Mouse (Mus musculus): ENCODE measurements around the gene Zfp74.

DNA sequence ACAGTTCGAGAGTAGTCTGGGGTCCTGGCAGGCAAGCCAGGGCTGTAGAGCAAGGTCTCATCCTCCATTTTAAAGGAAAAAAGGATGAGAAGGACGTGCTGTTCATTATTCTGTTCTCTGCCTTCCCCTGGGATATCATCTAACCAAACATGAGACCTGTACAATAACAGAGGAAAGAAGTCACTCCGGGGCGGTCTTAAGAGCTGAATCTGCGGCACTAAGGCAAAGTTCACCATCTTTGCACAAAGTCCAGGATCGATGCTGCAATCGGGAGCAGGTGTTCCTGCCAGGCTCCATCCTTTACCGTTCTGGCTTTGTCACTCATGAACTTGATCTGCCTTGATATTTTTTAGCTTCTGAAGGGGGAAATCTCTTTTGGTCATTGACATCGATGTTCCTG is 16.8 kb upstream of the Zfp74 start:
- TF ChIP-seq CTCF (IDR thresholded peaks at IDR 0.05; ENCODE audit: low read depth) (no peak), EP300 (IDR thresholded peaks at IDR 0.05; ENCODE audit: low read depth) (no peak)

Measured in liver, postnatal 0 days (tissue).